Comparison of ENCODE assay signal across 12 mouse cellular contexts in genomic region chr4:32365144-32365907, GRCm38 (mm10).
DNase-seq lines count a peak whose midpoint lies in the region; ATAC-seq and TF ChIP-seq lines count a peak whose summit lies in the region.
"Had no signal": no experiment of that assay in that cellular context is flagged by ENCODE, and none has a peak within 500 bp of the region (broad histone marks: within the 10 kb centered on the region; RNA-seq: fewer than 3 reads in every experiment).

No protein-coding gene starts in this region.

- intact Hi-C loops in gastrocnemius, postnatal 14 days (cut with DNase I; ENCODE audit: low total_unique reads) = no loop called here

- DNase-seq in hindbrain, embryonic 10.5 days (ENCODE audit: low spot score) = no peak
- no peak for DNase-seq in hindbrain, postnatal 0 days (ENCODE audit: low spot score)
- peak; percentile 50 for DNase-seq in embryonic facial prominence, embryonic 11.5 days (ENCODE audit: low spot score)
- DNase-seq in c-Kit-positive CD71-positive TER-119-positive erythroid progenitor cells, embryonic 14.5 days (ENCODE audit: low spot score) = no peak
- no peak for DNase-seq in layer of hippocampus, postnatal 25 days (ENCODE audit: extremely low spot score in 1 of 2, low spot score in 1 of 2)
- DNase-seq in gastrocnemius, postnatal 14 days = no peak
- DNase-seq: adrenal gland, postnatal 10 days; kidney, adult 18-20 months; liver, embryonic 13.5 days; retina, postnatal 1 day had no signal

- 54% methylated on average over 13 of the region's 13 CpGs for WGBS in hindbrain, embryonic 10.5 days
- 33% methylated on average over 13 of the region's 13 CpGs for WGBS in hindbrain, postnatal 0 days
- WGBS in embryonic facial prominence, embryonic 11.5 days = 38% methylated on average over 13 of the region's 13 CpGs
- WGBS in midbrain, embryonic 15.5 days = 28% methylated on average over 13 of the region's 13 CpGs

- no peak for TF ChIP-seq CTCF in hindbrain, postnatal 0 days (IDR thresholded peaks at IDR 0.05; ENCODE audit: low read depth)

- H3K27me3 ChIP-seq in hindbrain, embryonic 10.5 days (ENCODE audit: insufficient read depth, poor library complexity, severe bottlenecking) = no peaks in the 10 kb centered on the region
- no peaks in the 10 kb centered on the region for H3K27me3 ChIP-seq in hindbrain, postnatal 0 days (ENCODE audit: insufficient read depth, low read length)
- H3K27me3 ChIP-seq in embryonic facial prominence, embryonic 11.5 days (ENCODE audit: control insufficient read depth, insufficient read depth, low read length) = no peaks in the 10 kb centered on the region
- H3K27me3 ChIP-seq in midbrain, embryonic 15.5 days (replicated peaks) = no peaks in the 10 kb centered on the region

- no peak for ATAC-seq in hindbrain, postnatal 0 days
- peak; percentile 8; the same call in 1 of the 2 replicates for ATAC-seq in embryonic facial prominence, embryonic 11.5 days (replicated peaks; ENCODE audit: insufficient number of reproducible peaks, low FRiP score, low TSS enrichment, low read depth)
- ATAC-seq in hematopoietic stem cell, adult 5-6 weeks (replicated peaks in 1 of 2; ENCODE audit: insufficient read depth in 1 of 2, low FRiP score in 2 of 2, low TSS enrichment in 1 of 2, low read depth in 1 of 2, poor library complexity in 2 of 2, severe bottlenecking in 2 of 2) = peak; percentile 10 to 31; a peak in 1 of 4 replicates
- ATAC-seq in midbrain, embryonic 15.5 days (replicated peaks) = 0 out of 2 replicates have a peak, but pooled peaks have one; percentile 9

- H3K9ac ChIP-seq in hindbrain, postnatal 0 days (replicated peaks; ENCODE audit: low read length) = no peak overlapping the region
- H3K9ac ChIP-seq in embryonic facial prominence, embryonic 11.5 days (replicated peaks; ENCODE audit: low read length) = no peak overlapping the region
- no peak overlapping the region for H3K9ac ChIP-seq in midbrain, embryonic 15.5 days
- H3K9ac ChIP-seq: liver, embryonic 13.5 days had no signal

- no peaks in the 10 kb centered on the region for H3K9me3 ChIP-seq in hindbrain, embryonic 10.5 days
- H3K9me3 ChIP-seq in hindbrain, postnatal 0 days (ENCODE audit: low read length) = no peaks in the 10 kb centered on the region
- no peaks in the 10 kb centered on the region for H3K9me3 ChIP-seq in embryonic facial prominence, embryonic 11.5 days (replicated peaks; ENCODE audit: control insufficient read depth, low read length)
- no peaks in the 10 kb centered on the region for H3K9me3 ChIP-seq in midbrain, embryonic 15.5 days
- H3K9me3 ChIP-seq: liver, embryonic 13.5 days had no signal

- no peaks in the 10 kb centered on the region for H3K36me3 ChIP-seq in hindbrain, embryonic 10.5 days
- no peaks in the 10 kb centered on the region for H3K36me3 ChIP-seq in hindbrain, postnatal 0 days (ENCODE audit: insufficient read depth, low read length)
- no peaks in the 10 kb centered on the region for H3K36me3 ChIP-seq in embryonic facial prominence, embryonic 11.5 days (replicated peaks; ENCODE audit: control insufficient read depth, insufficient read depth, low read depth, low read length)
- H3K36me3 ChIP-seq in midbrain, embryonic 15.5 days (replicated peaks) = no peaks in the 10 kb centered on the region
- H3K36me3 ChIP-seq: liver, embryonic 13.5 days had no signal

- peak overlapping the region; percentile 81 for H3K27ac ChIP-seq in hindbrain, embryonic 10.5 days
- H3K27ac ChIP-seq in hindbrain, postnatal 0 days = no peak overlapping the region
- 0 out of 2 replicates have a peak overlapping the region, but pooled peaks have one; percentile 25 for H3K27ac ChIP-seq in embryonic facial prominence, embryonic 11.5 days (replicated peaks; ENCODE audit: low read depth, low read length)
- H3K27ac ChIP-seq in midbrain, embryonic 15.5 days = peak overlapping the region; percentile 22
- H3K27ac ChIP-seq: liver, embryonic 13.5 days had no signal

- H3K4me2 ChIP-seq in hindbrain, postnatal 0 days (ENCODE audit: low read depth, low read length) = no peak overlapping the region
- no peak overlapping the region for H3K4me2 ChIP-seq in embryonic facial prominence, embryonic 11.5 days (ENCODE audit: low read depth, low read length)
- no peak overlapping the region for H3K4me2 ChIP-seq in midbrain, embryonic 15.5 days
- H3K4me2 ChIP-seq: liver, embryonic 13.5 days had no signal

- H3K4me3 ChIP-seq in hindbrain, embryonic 10.5 days = no peak overlapping the region
- no peak overlapping the region for H3K4me3 ChIP-seq in hindbrain, postnatal 0 days (ENCODE audit: low read length)
- no peak overlapping the region for H3K4me3 ChIP-seq in embryonic facial prominence, embryonic 11.5 days (ENCODE audit: low read depth, low read length)
- no peak overlapping the region for H3K4me3 ChIP-seq in midbrain, embryonic 15.5 days
- H3K4me3 ChIP-seq: liver, embryonic 13.5 days had no signal

- H3K4me1 ChIP-seq in hindbrain, embryonic 10.5 days (replicated peaks) = peaks cover 76% of the 10 kb centered on the region
- H3K4me1 ChIP-seq in hindbrain, postnatal 0 days (ENCODE audit: insufficient read depth, low read length) = 0 out of 2 replicates have a peak, but pooled peaks cover 6% of the 10 kb centered on the region
- peaks cover 13% of the 10 kb centered on the region for H3K4me1 ChIP-seq in embryonic facial prominence, embryonic 11.5 days (ENCODE audit: control insufficient read depth, insufficient read depth, low read length)
- H3K4me1 ChIP-seq in midbrain, embryonic 15.5 days = peaks cover 44% of the 10 kb centered on the region
